Mouse (Mus musculus): Measurements from ENCODE around the gene Fbxo24.

DNA sequence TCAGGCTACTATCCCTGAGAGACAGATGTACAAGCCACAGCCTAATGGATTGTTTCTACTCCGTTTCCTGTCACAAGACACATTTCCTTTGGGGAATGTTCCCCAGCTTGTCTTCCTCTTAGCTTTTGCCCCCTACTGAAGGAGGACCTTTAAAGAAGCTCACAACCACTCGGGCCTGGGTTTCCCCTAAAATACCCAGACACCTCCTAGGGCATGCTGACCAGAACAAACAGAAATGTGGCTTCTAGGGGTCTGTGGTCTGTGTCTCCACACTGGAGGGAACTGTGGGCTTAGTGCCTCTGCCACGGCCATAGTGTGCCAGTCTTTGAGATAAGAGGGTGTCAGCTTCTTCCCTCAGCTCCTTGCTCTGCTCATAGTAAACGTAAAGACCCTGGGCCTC lies 2.8 kb upstream of the Fbxo24 start:
- TF ChIP-seq CTCF (conservative IDR thresholded peaks at IDR 0.05 in 1 of 2, IDR thresholded peaks at IDR 0.05 in 1 of 2; ENCODE audit: low read depth in 2 of 2, low read length in 2 of 2) (no peak), ZKSCAN1 (IDR thresholded peaks at IDR 0.05; ENCODE audit: borderline replicate concordance, low read depth, low read length) (no peak), CHD2 (IDR thresholded peaks at IDR 0.05; ENCODE audit: low read length) (no peak), GABPA (IDR thresholded peaks at IDR 0.05; ENCODE audit: insufficient replicate concordance, low read depth, low read length) (no peak), POLR2A (IDR thresholded peaks at IDR 0.05; ENCODE audit: low read depth, low read length) (no peak), BHLHE40 (IDR thresholded peaks at IDR 0.05; ENCODE audit: low read depth, low read length) (no peak), MXI1 (IDR thresholded peaks at IDR 0.05; ENCODE audit: low read depth, low read length) (no peak), SIN3A (IDR thresholded peaks at IDR 0.05; ENCODE audit: low read length) (no peak), MEF2A (IDR thresholded peaks at IDR 0.05; ENCODE audit: borderline replicate concordance, low read depth, low read length) (no peak)

Data from CH12.LX (cell line).